Mouse (Mus musculus) embryonic fibroblast, embryonic 13.5 days (primary cell): ENCODE results near the gene Ankrd13b.

ENCODE experiments used
- CTCF ChIP-seq: IDR thresholded peaks from 2 replicates; pipeline ENCODE4 v1.5.1; 2011; ENCODE audit warnings: mild to moderate bottlenecking, control low read depth, low read length, moderate library complexity, borderline replicate concordance; ENCODE audit not compliant: insufficient read depth
- POLR2A ChIP-seq: IDR thresholded peaks from 2 replicates; pipeline ENCODE4 v1.6.1; 2011; ENCODE audit warnings: low read depth, mild to moderate bottlenecking, control low read depth, low read length, moderate library complexity

DNA sequence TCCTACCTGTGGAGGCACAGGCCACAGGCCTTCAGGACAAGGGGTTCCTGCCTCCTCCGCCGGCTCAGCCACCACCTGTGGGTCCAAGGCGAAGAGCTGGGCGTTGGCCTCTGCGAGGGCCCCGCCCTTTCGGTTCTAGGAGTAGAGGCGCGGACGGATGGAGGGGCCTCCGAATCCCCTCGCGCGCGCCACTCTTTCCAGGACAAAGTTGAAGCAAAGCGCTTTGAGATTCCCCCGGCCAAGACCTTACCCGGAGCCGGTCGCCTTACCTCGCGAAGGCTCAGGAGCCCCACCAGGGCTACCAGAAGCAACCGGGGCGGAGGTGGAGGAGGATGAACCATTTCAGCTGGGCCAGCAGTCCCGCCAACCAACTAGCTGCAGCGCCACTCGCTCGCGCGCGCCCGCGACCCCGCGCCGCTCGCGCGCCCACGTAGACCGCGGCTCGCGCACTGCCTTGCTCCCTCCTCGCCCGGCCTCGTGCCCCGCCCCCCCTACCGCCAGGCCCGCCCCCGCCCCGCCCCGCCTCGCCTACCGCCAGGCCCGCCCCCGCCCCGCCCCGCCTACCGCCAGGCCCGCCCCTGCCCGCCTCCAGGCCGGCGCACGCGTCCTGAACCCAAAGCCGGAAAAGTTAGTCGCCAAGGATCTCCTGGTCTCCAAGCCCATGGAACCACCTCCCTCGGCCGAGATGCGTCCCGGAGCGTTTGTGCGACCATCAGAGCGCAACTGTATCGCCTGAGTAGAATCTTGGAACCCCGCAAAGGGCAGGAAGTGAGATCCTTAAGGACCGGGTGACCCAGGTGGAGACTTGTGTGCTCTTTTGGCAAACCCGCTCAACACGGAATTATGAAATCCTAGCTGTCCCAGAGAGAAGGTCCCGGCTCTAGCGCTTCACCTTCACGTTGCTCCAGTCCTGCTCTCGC is 23.7 kb upstream of the Ankrd13b start:
- TF ChIP-seq POLR2A = peak; percentile 94
- no peak for TF ChIP-seq CTCF
